Mouse (Mus musculus): ENCODE measurements at regions not wholly inside any gene's neighbourhood (a gene's known extent, or its start where the extent isn't known, plus 50 kb on each side); places are given as distances from the start of the nearest gene placed in this dataset.

DNA sequence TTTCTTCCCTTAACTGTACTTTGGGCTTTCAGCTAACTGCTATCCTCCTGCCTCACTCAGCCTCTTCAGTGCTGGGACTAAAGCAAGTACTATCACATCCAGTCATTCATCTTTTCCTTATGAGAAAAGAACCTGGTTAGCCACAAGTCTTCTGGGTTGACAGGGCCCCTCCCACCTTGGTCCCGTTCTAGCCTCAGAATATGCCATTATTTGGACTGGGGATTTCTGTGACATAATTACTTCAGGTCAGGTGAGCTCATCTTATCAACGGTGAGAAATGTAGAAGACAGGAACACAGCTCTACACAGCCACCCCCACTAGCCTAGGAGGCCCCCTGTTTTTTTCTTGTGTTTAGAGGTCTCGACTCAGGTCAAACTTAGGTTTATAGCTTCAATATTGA lies 1172.4 kb upstream of the A1bg start:
- H3K27ac ChIP-seq (ENCODE audit: insufficient read depth, low read depth, low read length, poor library complexity, severe bottlenecking): peak overlapping the region; percentile 28; the same call in 1 of the 2 replicates
- in situ Hi-C loops (cut with MboI; ENCODE audit: low sequenced_read_pairs in 2 of 2, unreplicated experiment in 2 of 2): no loop called here
- no peak overlapping the region for H3K9ac ChIP-seq (ENCODE audit: insufficient read depth, low read depth, low read length, poor library complexity, severe bottlenecking)
- H3K4me1 ChIP-seq (ENCODE audit: control insufficient read depth in 2 of 2, insufficient read depth in 2 of 2, low read length in 2 of 2, poor library complexity in 1 of 2): peaks cover 28 to 39% of the 10 kb centered on the region in 2 experiments
- no peak for DNase-seq (ENCODE audit: low read depth, low spot score)
- H3K4me3 ChIP-seq (ENCODE audit: insufficient read depth in 1 of 2, low read depth in 1 of 2, low read length in 2 of 2, poor library complexity in 1 of 2, severe bottlenecking in 1 of 2): no peak overlapping the region
- no peaks in the 10 kb centered on the region for H3K36me3 ChIP-seq (ENCODE audit: control insufficient read depth, insufficient read depth, low read length, poor library complexity, severe bottlenecking)
- TF ChIP-seq MAFK (IDR thresholded peaks at IDR 0.05; ENCODE audit: insufficient read depth, low read depth, low read length) (no peak), CHD2 (IDR thresholded peaks at IDR 0.05; ENCODE audit: low read depth, low read length) (no peak), HCFC1 (IDR thresholded peaks at IDR 0.05; ENCODE audit: borderline replicate concordance, insufficient read depth, low read length) (no peak), ZC3H11A (IDR thresholded peaks at IDR 0.05; ENCODE audit: borderline replicate concordance, low read depth, low read length) (no peak), ZNF384 (IDR thresholded peaks at IDR 0.05; ENCODE audit: low read depth, low read length) (no peak)
- no peaks in the 10 kb centered on the region for H3K9me3 ChIP-seq (ENCODE audit: control insufficient read depth, insufficient read depth, low read depth, low read length)

GRCm38 (mm10) chr15:62093672-62094071 lies 1170.9 kb upstream of the A1bg start:
- no peak; the same call in 1 of the 2 replicates for TF ChIP-seq MAFK (IDR thresholded peaks at IDR 0.05; ENCODE audit: insufficient read depth, low read depth, low read length)
- no peak for TF ChIP-seq CHD2 (IDR thresholded peaks at IDR 0.05; ENCODE audit: low read depth, low read length)
- no peak for TF ChIP-seq ZNF384 (IDR thresholded peaks at IDR 0.05; ENCODE audit: low read depth, low read length)
- no peak for TF ChIP-seq HCFC1 (IDR thresholded peaks at IDR 0.05; ENCODE audit: borderline replicate concordance, insufficient read depth, low read length)
- no peak for TF ChIP-seq ZC3H11A (IDR thresholded peaks at IDR 0.05; ENCODE audit: borderline replicate concordance, low read depth, low read length)
- H3K36me3 ChIP-seq (ENCODE audit: control insufficient read depth, insufficient read depth, low read length, poor library complexity, severe bottlenecking): no peaks in the 10 kb centered on the region
- H3K9me3 ChIP-seq (ENCODE audit: control insufficient read depth, insufficient read depth, low read depth, low read length): no peaks in the 10 kb centered on the region
- in situ Hi-C loops (cut with MboI; ENCODE audit: low sequenced_read_pairs in 2 of 2, unreplicated experiment in 2 of 2): no loop called here
- H3K4me3 ChIP-seq (ENCODE audit: insufficient read depth in 1 of 2, low read depth in 1 of 2, low read length in 2 of 2, poor library complexity in 1 of 2, severe bottlenecking in 1 of 2): no peak overlapping the region
- H3K4me1 ChIP-seq (ENCODE audit: control insufficient read depth in 2 of 2, insufficient read depth in 2 of 2, low read length in 2 of 2, poor library complexity in 1 of 2): peaks cover 38 to 43% of the 10 kb centered on the region in 2 experiments
- H3K9ac ChIP-seq (ENCODE audit: insufficient read depth, low read depth, low read length, poor library complexity, severe bottlenecking): no peak overlapping the region
- no peak for DNase-seq (ENCODE audit: low read depth, low spot score)
- H3K27ac ChIP-seq (ENCODE audit: insufficient read depth, low read depth, low read length, poor library complexity, severe bottlenecking): peak overlapping the region; percentile 86; the same call in 1 of the 2 replicates

DNA sequence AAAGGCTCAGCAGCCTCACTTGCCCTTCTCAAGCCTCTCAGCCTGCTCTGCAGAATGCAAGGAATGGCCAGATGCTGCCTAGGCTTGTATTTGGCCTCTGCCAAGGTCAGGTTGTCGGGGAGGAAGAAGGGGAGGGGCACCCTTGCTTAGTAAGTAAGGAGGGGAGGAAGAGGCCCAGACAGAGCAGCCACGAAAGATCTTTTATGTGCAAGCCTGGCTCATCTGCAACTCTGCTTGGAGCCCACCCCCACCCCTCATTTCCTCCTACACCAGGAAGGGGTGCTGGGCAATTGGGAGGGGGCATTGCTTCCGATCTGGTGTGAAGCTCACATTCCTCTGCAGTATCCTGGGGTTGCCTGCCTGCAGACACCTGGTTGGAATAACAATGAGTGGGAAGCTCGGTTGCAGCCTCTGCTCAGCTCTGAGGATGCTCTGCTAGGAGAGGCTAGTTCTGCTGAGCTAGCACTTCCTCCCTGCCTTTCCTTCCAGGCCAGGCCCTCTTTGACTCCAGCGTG lies 1169.9 kb upstream of the A1bg start:
- no peak for TF ChIP-seq CHD2 (IDR thresholded peaks at IDR 0.05; ENCODE audit: low read depth, low read length)
- TF ChIP-seq MAFK (IDR thresholded peaks at IDR 0.05; ENCODE audit: insufficient read depth, low read depth, low read length): peak; percentile 100
- DNase-seq (ENCODE audit: low read depth, low spot score): peak; percentile 85
- no peaks in the 10 kb centered on the region for H3K36me3 ChIP-seq (ENCODE audit: control insufficient read depth, insufficient read depth, low read length, poor library complexity, severe bottlenecking)
- in situ Hi-C loops (cut with MboI; ENCODE audit: low sequenced_read_pairs in 2 of 2, unreplicated experiment in 2 of 2): no loop called here
- no peaks in the 10 kb centered on the region for H3K9me3 ChIP-seq (ENCODE audit: control insufficient read depth, insufficient read depth, low read depth, low read length)
- peak overlapping the region; percentile 58; the same call in 1 of the 2 replicates for H3K9ac ChIP-seq (ENCODE audit: insufficient read depth, low read depth, low read length, poor library complexity, severe bottlenecking)
- peak overlapping the region; percentile 97 for H3K27ac ChIP-seq (ENCODE audit: insufficient read depth, low read depth, low read length, poor library complexity, severe bottlenecking)
- peak overlapping the region; percentile 21 to 39; a peak in 1 of 4 replicates for H3K4me3 ChIP-seq (ENCODE audit: insufficient read depth in 1 of 2, low read depth in 1 of 2, low read length in 2 of 2, poor library complexity in 1 of 2, severe bottlenecking in 1 of 2)
- peaks cover 40 to 43% of the 10 kb centered on the region in 2 experiments for H3K4me1 ChIP-seq (ENCODE audit: control insufficient read depth in 2 of 2, insufficient read depth in 2 of 2, low read length in 2 of 2, poor library complexity in 1 of 2)

DNA sequence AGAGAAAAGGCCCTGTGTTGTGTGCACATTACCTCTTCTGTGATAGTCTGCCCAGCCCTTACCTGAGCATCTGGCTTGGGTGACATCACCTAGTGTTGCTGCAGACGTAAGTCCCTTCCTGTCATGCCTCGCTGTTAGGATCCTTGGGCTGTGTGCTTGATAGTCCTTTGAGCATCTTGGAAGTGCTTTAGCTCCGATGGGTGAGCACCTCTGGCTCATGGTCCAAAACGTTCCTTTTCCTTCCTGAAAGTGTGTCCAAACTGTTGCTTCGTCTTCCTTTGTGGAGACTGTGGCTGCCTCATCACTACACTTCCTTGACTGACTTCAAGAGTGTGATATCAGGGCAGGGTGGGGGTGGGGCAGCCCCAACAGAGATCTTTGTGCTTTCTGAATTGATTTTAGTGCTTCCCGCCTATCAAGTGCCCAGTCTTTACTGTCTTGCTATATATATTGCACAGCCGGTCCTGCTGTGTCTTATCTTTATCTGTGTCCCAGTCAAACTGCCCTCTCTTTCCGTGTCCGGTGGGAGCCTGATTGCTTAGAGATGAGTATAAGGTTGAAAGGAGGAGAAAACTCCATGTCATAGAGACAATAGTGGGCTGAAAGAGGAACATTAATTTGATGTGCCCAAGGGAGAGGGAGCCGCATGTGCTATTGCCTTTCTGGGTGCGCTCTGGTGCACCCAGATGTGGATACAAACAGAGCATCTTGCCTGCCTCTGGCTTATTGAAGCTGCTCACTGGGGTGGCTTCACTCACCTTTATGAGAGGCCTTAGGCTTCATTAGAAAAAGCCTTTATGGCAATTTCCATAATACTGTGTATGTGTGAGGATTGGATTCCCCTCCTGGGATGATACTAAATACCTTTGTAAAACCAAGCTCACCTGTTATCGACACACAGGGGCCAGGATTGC lies 1169.2 kb upstream of the A1bg start:
- no peak for TF ChIP-seq MAFK (IDR thresholded peaks at IDR 0.05; ENCODE audit: insufficient read depth, low read depth, low read length)
- no peak for TF ChIP-seq HCFC1 (IDR thresholded peaks at IDR 0.05; ENCODE audit: borderline replicate concordance, insufficient read depth, low read length)
- no peak for TF ChIP-seq ZNF384 (IDR thresholded peaks at IDR 0.05; ENCODE audit: low read depth, low read length)
- no peak for TF ChIP-seq ZC3H11A (IDR thresholded peaks at IDR 0.05; ENCODE audit: borderline replicate concordance, low read depth, low read length)
- TF ChIP-seq CHD2 (IDR thresholded peaks at IDR 0.05; ENCODE audit: low read depth, low read length): no peak
- in situ Hi-C loops (cut with MboI; ENCODE audit: low sequenced_read_pairs in 2 of 2, unreplicated experiment in 2 of 2): no loop called here
- H3K4me1 ChIP-seq (ENCODE audit: control insufficient read depth in 2 of 2, insufficient read depth in 2 of 2, low read length in 2 of 2, poor library complexity in 1 of 2): peaks cover 40 to 47% of the 10 kb centered on the region in 2 experiments
- peak overlapping the region; percentile 58; the same call in 1 of the 2 replicates for H3K9ac ChIP-seq (ENCODE audit: insufficient read depth, low read depth, low read length, poor library complexity, severe bottlenecking)
- H3K27ac ChIP-seq (ENCODE audit: insufficient read depth, low read depth, low read length, poor library complexity, severe bottlenecking): peak overlapping the region; percentile 97
- H3K36me3 ChIP-seq (ENCODE audit: control insufficient read depth, insufficient read depth, low read length, poor library complexity, severe bottlenecking): no peaks in the 10 kb centered on the region
- H3K4me3 ChIP-seq (ENCODE audit: insufficient read depth in 1 of 2, low read depth in 1 of 2, low read length in 2 of 2, poor library complexity in 1 of 2, severe bottlenecking in 1 of 2): peak overlapping the region; percentile 21 to 39; a peak in 2 of 4 replicates
- no peaks in the 10 kb centered on the region for H3K9me3 ChIP-seq (ENCODE audit: control insufficient read depth, insufficient read depth, low read depth, low read length)
- DNase-seq (ENCODE audit: low read depth, low spot score): no peak

Measured in ES-E14 (cell line).